Mouse (Mus musculus): ENCODE results near the gene Kcnh1. TPM values are rescaled to one million over a fixed set of nuclear protein-coding genes. Genes with fewer than 3 reads are reported as not detected.
A peak's percentile ranks its signal among the peaks of the same experiment; 100 is the strongest.

Kcnh1 gene
- polyA plus RNA-seq, 1 experiment = 0.01 TPM

GRCm38 (mm10) chr1:192537169-192537568 is 346.6 kb downstream of the Kcnh1 start:
- Histone ChIP-seq H3K4me2 (ENCODE audit: low read depth) (no peak overlapping the region), H3K4me3 (no peak overlapping the region), H3ac (ENCODE audit: control insufficient read depth, insufficient read length) (no peak overlapping the region), H3K27me3 (ENCODE audit: control insufficient read depth, insufficient read depth, insufficient read length) (no peaks in the 10 kb centered on the region), H3K36me3 (ENCODE audit: control insufficient read depth, insufficient read depth) (no peaks in the 10 kb centered on the region), H3K79me2 (ENCODE audit: control insufficient read depth, insufficient read depth) (no peaks in the 10 kb centered on the region)
- TF ChIP-seq USF1 (IDR thresholded peaks at IDR 0.05; ENCODE audit: low read depth) (no peak), E2F4 (IDR thresholded peaks at IDR 0.05; ENCODE audit: insufficient read depth) (no peak), POLR2A (IDR thresholded peaks at IDR 0.05; ENCODE audit: insufficient read length, low read depth) (no peak), POLR2AphosphoS2 (IDR thresholded peaks at IDR 0.05; ENCODE audit: insufficient read length, low read depth) (no peak), CEBPB (IDR thresholded peaks at IDR 0.05; ENCODE audit: insufficient read depth, poor library complexity, severe bottlenecking) (no peak), MAX (IDR thresholded peaks at IDR 0.05; ENCODE audit: low read depth) (no peak)

- Histone ChIP-seq H3K27me3 (ENCODE audit: control insufficient read depth, insufficient read depth, insufficient read length) (no peaks in the 10 kb centered on the region), H3K4me2 (ENCODE audit: low read depth) (no peak overlapping the region), H3K36me3 (ENCODE audit: control insufficient read depth, insufficient read depth) (no peaks in the 10 kb centered on the region), H3K79me2 (ENCODE audit: control insufficient read depth, insufficient read depth) (no peaks in the 10 kb centered on the region), H3K4me3 (no peak overlapping the region), H3ac (ENCODE audit: control insufficient read depth, insufficient read length) (no peak overlapping the region)
- TF ChIP-seq POLR2AphosphoS2 (IDR thresholded peaks at IDR 0.05; ENCODE audit: insufficient read length, low read depth) (no peak), POLR2A (IDR thresholded peaks at IDR 0.05; ENCODE audit: insufficient read length, low read depth) (no peak), TCF12 (IDR thresholded peaks at IDR 0.05; ENCODE audit: insufficient read depth, poor library complexity, severe bottlenecking) (no peak), SRF (IDR thresholded peaks at IDR 0.05; ENCODE audit: control insufficient read depth, insufficient read length, low read depth) (no peak), E2F4 (IDR thresholded peaks at IDR 0.05; ENCODE audit: insufficient read depth) (no peak), CEBPB (IDR thresholded peaks at IDR 0.05; ENCODE audit: insufficient read depth, poor library complexity, severe bottlenecking) (no peak), MYOG (IDR thresholded peaks at IDR 0.05; ENCODE audit: control insufficient read depth in 1 of 3, insufficient read depth in 1 of 3, insufficient read length in 2 of 3, low read depth in 2 of 3) (no peak), TCF3 (IDR thresholded peaks at IDR 0.05; ENCODE audit: insufficient read length, low read depth) (no peak), USF1 (IDR thresholded peaks at IDR 0.05; ENCODE audit: low read depth) (no peak), MYOD1 (IDR thresholded peaks at IDR 0.05; ENCODE audit: control insufficient read depth in 1 of 3, insufficient read length in 2 of 3, low read depth in 2 of 3) (no peak), REST (IDR thresholded peaks at IDR 0.05; ENCODE audit: insufficient read depth, insufficient read length) (no peak), MAX (IDR thresholded peaks at IDR 0.05; ENCODE audit: low read depth) (no peak)
Measured at GRCm38 (mm10) chr1:192542093-192542492, 351.5 kb downstream of the Kcnh1 start.

GRCm38 (mm10) chr1:192543686-192544085 is 353.1 kb downstream of the Kcnh1 start:
- Histone ChIP-seq H3K4me2 (ENCODE audit: low read depth) (no peak overlapping the region), H3K4me3 (no peak overlapping the region), H3ac (ENCODE audit: control insufficient read depth, insufficient read length) (no peak overlapping the region), H3K79me2 (ENCODE audit: control insufficient read depth, insufficient read depth) (no peaks in the 10 kb centered on the region), H3K27me3 (ENCODE audit: control insufficient read depth, insufficient read depth, insufficient read length) (no peaks in the 10 kb centered on the region), H3K36me3 (ENCODE audit: control insufficient read depth, insufficient read depth) (no peaks in the 10 kb centered on the region)
- no peak for TF ChIP-seq SRF (IDR thresholded peaks at IDR 0.05; ENCODE audit: control insufficient read depth, insufficient read length, low read depth)
- no peak for TF ChIP-seq MAX (IDR thresholded peaks at IDR 0.05; ENCODE audit: low read depth)
- no peak for TF ChIP-seq USF1 (IDR thresholded peaks at IDR 0.05; ENCODE audit: low read depth)
- TF ChIP-seq TCF12 (IDR thresholded peaks at IDR 0.05; ENCODE audit: insufficient read depth, poor library complexity, severe bottlenecking) = no peak
- no peak for TF ChIP-seq POLR2AphosphoS2 (IDR thresholded peaks at IDR 0.05; ENCODE audit: insufficient read length, low read depth)
- TF ChIP-seq E2F4 (IDR thresholded peaks at IDR 0.05; ENCODE audit: insufficient read depth) = no peak

GRCm38 (mm10) chr1:192544091-192544490 is 353.5 kb downstream of the Kcnh1 start:
- Histone ChIP-seq H3K4me3 (no peak overlapping the region), H3K36me3 (ENCODE audit: control insufficient read depth, insufficient read depth) (no peaks in the 10 kb centered on the region), H3K79me2 (ENCODE audit: control insufficient read depth, insufficient read depth) (no peaks in the 10 kb centered on the region)

GRCm38 (mm10) chr1:192544901-192545300 is 354.3 kb downstream of the Kcnh1 start:
- Histone ChIP-seq H3K79me2 (ENCODE audit: control insufficient read depth, insufficient read depth) (no peaks in the 10 kb centered on the region), H3ac (ENCODE audit: control insufficient read depth, insufficient read length) (no peak overlapping the region), H3K4me2 (ENCODE audit: low read depth) (no peak overlapping the region), H3K27me3 (ENCODE audit: control insufficient read depth, insufficient read depth, insufficient read length) (no peaks in the 10 kb centered on the region), H3K36me3 (ENCODE audit: control insufficient read depth, insufficient read depth) (no peaks in the 10 kb centered on the region), H3K4me3 (no peak overlapping the region)
- no peak for TF ChIP-seq MAX (IDR thresholded peaks at IDR 0.05; ENCODE audit: low read depth)

More at GRCm38 (mm10) chr1:192544091-192544490, 353.5 kb downstream of the Kcnh1 start:
- no peak for TF ChIP-seq MAX (IDR thresholded peaks at IDR 0.05; ENCODE audit: low read depth)
- no peak for TF ChIP-seq USF1 (IDR thresholded peaks at IDR 0.05; ENCODE audit: low read depth)
- no peak for TF ChIP-seq MYOD1 (IDR thresholded peaks at IDR 0.05; ENCODE audit: control insufficient read depth in 1 of 3, insufficient read length in 2 of 3, low read depth in 2 of 3)
- no peak for TF ChIP-seq E2F4 (IDR thresholded peaks at IDR 0.05; ENCODE audit: insufficient read depth)
- no peak for TF ChIP-seq POLR2AphosphoS2 (IDR thresholded peaks at IDR 0.05; ENCODE audit: insufficient read length, low read depth)
- peak in 1 of 3 experiments; percentile 7 for TF ChIP-seq MYOG (IDR thresholded peaks at IDR 0.05; ENCODE audit: control insufficient read depth in 1 of 3, insufficient read depth in 1 of 3, insufficient read length in 2 of 3, low read depth in 2 of 3)
- TF ChIP-seq POLR2A (IDR thresholded peaks at IDR 0.05; ENCODE audit: insufficient read length, low read depth) = no peak
- TF ChIP-seq SRF (IDR thresholded peaks at IDR 0.05; ENCODE audit: control insufficient read depth, insufficient read length, low read depth) = no peak
- TF ChIP-seq REST (IDR thresholded peaks at IDR 0.05; ENCODE audit: insufficient read depth, insufficient read length) = no peak
- Histone ChIP-seq H3K4me2 (ENCODE audit: low read depth) (no peak overlapping the region), H3K27me3 (ENCODE audit: control insufficient read depth, insufficient read depth, insufficient read length) (no peaks in the 10 kb centered on the region), H3ac (ENCODE audit: control insufficient read depth, insufficient read length) (no peak overlapping the region)
